Mouse (Mus musculus) megakaryocyte-erythroid progenitor cell, adult 5-6 weeks (primary cell): ENCODE results near the gene Plagl2. TPM values are rescaled to one million over a fixed set of nuclear protein-coding genes. Genes with fewer than 3 reads are reported as not detected.

Experiments used
- ATAC-seq: replicated peaks from 2 replicates; pipeline ENCODE4 v1.8.0; 2016; ENCODE audit warnings: mild to moderate bottlenecking, inconsistent platforms; ENCODE audit not compliant: severe bottlenecking, poor library complexity, low FRiP score, low TSS enrichment
- total RNA-seq, 2 experiments: library from RNA; stranded (forward) in 1 of 2; stranded (reverse) in 1 of 2; fragments of 200-1000, 215-1000 nt in 1 of 2; fragments of >200 nt in 1 of 2; fragmentation: Nextera tagmentation in 1 of 2; gene quantifications; 2 replicates each; pipeline ENCODE4 v1.2.3; 2014 to 2017

Plagl2 gene
- total RNA-seq, 2 experiments from 2014 or later: 10.0 to 46.5 TPM

- no peak for ATAC-seq
Observed at GRCm38 (mm10) chr2:153208149-153208548, 33.1 kb downstream of the Plagl2 start.

DNA sequence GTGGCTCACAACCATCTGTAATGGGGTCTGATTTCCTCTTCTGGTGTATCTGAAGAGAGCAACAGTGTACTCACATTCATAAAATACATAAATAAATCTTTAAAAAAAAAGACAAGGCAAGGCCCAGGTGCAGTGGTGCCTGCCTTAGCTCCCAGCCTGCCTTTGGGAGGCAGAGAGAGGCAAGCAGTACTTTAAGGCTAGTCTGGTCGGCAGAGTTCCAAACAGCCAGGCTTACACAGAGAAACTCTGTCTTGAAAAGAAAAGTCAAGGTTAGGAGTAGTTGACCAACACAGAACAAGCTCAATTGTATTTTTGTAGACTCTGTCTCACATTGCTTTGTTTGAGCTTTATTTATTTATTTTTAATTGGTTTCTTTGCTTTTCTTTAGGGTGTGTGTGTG lies 38.5 kb downstream of the Plagl2 start:
- ATAC-seq: no peak

DNA sequence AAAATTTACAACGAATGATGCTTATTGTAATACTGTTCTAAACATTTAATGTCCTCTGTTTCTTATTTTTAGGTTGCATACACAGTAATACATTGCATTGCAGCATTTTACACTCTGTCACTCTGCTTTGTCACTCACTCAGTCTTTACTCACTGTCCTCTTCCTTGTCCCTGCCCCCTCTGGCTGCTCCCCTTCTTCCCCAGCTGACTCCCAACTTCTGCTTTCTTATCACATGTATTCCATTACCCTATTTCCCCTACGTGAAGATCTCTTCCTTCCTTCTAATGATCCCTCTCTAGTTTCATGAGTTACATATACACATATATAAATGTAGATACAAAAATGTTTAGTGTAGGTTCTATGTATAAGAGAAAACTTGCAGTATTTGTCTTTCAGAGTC lies 42.1 kb downstream of the Plagl2 start:
- ATAC-seq: no peak

DNA sequence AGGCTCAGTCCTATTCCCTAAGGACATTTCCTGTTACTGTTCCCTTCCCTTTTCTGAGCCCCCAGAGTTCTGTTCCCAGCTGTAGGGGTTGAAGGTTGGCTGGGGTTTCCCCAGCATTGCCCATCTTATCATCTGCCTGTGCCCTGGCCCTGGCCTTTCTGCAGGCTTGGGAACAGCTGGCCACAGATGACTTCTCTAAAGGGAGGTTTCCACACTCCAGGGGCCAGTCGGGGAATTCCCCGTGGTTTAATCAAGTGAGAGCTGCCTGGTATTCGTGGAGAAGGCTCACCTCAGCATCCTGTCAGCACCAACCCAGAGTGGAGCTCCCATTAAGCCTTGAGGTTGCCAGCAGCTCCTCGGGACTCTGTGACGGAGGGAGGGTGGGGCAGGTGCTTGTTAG lies 42.7 kb downstream of the Plagl2 start:
- no peak; the same call in 1 of the 2 replicates for ATAC-seq

- ATAC-seq: peak; percentile 64
Observed at GRCm38 (mm10) chr2:153194255-153194654, 47.0 kb downstream of the Plagl2 start.

- ATAC-seq: no peak
Observed at GRCm38 (mm10) chr2:153191242-153191641, 50.0 kb downstream of the Plagl2 start.

DNA sequence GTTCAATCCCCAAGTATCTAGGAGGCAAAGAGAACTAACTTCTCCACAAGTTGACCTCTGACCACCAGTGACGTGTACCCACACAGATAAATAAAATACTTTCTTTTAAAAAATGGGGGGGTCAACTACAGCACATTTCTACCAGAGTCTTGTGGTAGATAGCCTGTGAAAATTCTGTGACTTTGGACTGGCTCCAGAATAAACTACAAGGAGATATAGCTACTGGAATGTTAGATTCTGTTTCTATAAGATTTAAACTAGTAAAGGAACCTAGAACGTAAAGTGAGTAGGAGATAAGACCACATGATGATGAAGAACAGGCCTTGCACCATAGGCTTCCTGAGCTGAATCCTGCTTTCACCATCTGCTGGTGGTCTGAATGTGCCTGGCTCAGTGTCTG lies 53.4 kb downstream of the Plagl2 start:
- no peak for ATAC-seq

- ATAC-seq: peak; percentile 92
Observed at GRCm38 (mm10) chr2:153186176-153186591, 55.0 kb downstream of the Plagl2 start.

GRCm38 (mm10) chr2:153179961-153180360 lies 61.3 kb downstream of the Plagl2 start:
- no peak for ATAC-seq

DNA sequence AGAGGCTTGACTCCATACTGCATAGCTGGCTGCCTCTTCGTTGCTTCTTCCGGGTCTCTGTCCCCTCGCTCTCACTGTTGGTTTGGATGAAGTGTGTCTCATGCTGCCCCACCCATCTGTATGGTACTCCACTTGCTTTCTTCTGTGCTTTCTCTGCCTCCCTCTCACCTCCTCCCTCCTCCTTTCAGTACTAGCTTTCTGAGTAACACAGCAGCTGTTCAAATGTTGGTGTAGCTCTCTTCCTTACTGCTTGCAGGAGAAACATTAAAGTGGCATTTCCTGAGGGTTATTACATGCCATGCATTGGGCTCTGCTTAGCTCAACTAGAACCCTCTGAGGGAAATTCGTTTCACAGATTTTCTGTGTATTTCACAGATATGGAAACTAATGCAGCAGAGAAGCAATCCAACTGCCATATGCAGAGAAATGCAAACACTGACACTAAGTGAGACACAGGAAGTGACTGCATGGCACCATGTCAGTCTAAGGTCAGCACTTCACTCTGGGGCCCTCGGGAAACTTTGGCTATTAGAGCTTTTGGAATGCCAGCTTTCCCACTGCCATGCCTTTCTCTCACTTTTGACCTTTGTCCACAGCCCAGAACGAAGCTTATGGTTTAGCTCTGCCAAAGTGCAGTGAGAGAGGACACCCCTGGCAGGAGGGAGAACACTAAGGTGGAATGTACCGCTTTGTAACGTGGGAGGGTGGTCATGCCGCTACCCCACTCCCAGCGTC lies 61.9 kb downstream of the Plagl2 start:
- no peak for ATAC-seq

Other genes with a start within 250 kb of the Plagl2 start
- 56.7 and 75.9 TPM in 2 replicates for gene Pdrg1, start 226.0 kb downstream of the Plagl2 start, total RNA-seq (2014; fragmentation: Nextera tagmentation)
- gene Pdrg1, start 226.0 kb downstream of the Plagl2 start, total RNA-seq (2017): 218 and 242 TPM in 2 replicates
- gene Xkr7, start 209.6 kb downstream of the Plagl2 start, total RNA-seq (2014; fragmentation: Nextera tagmentation): not detected in 2 replicates
- not detected in 2 replicates for gene Xkr7, start 209.6 kb downstream of the Plagl2 start, total RNA-seq (2017)
- not detected in 2 replicates for gene Ccm2l, start 175.5 kb downstream of the Plagl2 start, total RNA-seq (2014; fragmentation: Nextera tagmentation)
- gene Ccm2l, start 175.5 kb downstream of the Plagl2 start, total RNA-seq (2017): not detected in 2 replicates
- 2.2 TPM in 1 of 2 replicates, not detected in the other for gene Hck, start 133.0 kb downstream of the Plagl2 start, total RNA-seq (2014; fragmentation: Nextera tagmentation)
- 0.23 and 3.3 TPM in 2 replicates for gene Hck, start 133.0 kb downstream of the Plagl2 start, total RNA-seq (2017)
- gene Tm9sf4, start 80.1 kb downstream of the Plagl2 start, total RNA-seq (2014; fragmentation: Nextera tagmentation): 53.7 and 58.7 TPM in 2 replicates
- gene Tm9sf4, start 80.1 kb downstream of the Plagl2 start, total RNA-seq (2017): 49.5 and 97.3 TPM in 2 replicates
- 6.5 and 8.0 TPM in 2 replicates for gene Tspyl3, start 16.0 kb downstream of the Plagl2 start, total RNA-seq (2014; fragmentation: Nextera tagmentation)
- gene Tspyl3, start 16.0 kb downstream of the Plagl2 start, total RNA-seq (2017): 2.0 and 5.6 TPM in 2 replicates
- 26.4 and 27.1 TPM in 2 replicates for gene Pofut1, start 107 bp upstream of the Plagl2 start, total RNA-seq (2014; fragmentation: Nextera tagmentation)
- gene Pofut1, start 107 bp upstream of the Plagl2 start, total RNA-seq (2017): 14.8 and 22.3 TPM in 2 replicates
- 10.2 and 10.5 TPM in 2 replicates for gene Kif3b, start 50.0 kb upstream of the Plagl2 start, total RNA-seq (2014; fragmentation: Nextera tagmentation)
- 8.6 and 10.3 TPM in 2 replicates for gene Kif3b, start 50.0 kb upstream of the Plagl2 start, total RNA-seq (2017)
- gene Asxl1, start 104.4 kb upstream of the Plagl2 start, total RNA-seq (2014; fragmentation: Nextera tagmentation): 51.5 and 58.9 TPM in 2 replicates
- 27.3 and 32.2 TPM in 2 replicates for gene Asxl1, start 104.4 kb upstream of the Plagl2 start, total RNA-seq (2017)